Mouse (Mus musculus): ENCODE data around the gene 1110059E24Rik. TPM values are rescaled to one million over a fixed set of nuclear protein-coding genes. Genes with fewer than 3 reads are reported as not detected.
A peak's percentile ranks its signal among the peaks of the same experiment; 100 is the strongest.

1110059E24Rik gene
- polyA plus RNA-seq, 1 experiment, result 17.4 TPM

DNA sequence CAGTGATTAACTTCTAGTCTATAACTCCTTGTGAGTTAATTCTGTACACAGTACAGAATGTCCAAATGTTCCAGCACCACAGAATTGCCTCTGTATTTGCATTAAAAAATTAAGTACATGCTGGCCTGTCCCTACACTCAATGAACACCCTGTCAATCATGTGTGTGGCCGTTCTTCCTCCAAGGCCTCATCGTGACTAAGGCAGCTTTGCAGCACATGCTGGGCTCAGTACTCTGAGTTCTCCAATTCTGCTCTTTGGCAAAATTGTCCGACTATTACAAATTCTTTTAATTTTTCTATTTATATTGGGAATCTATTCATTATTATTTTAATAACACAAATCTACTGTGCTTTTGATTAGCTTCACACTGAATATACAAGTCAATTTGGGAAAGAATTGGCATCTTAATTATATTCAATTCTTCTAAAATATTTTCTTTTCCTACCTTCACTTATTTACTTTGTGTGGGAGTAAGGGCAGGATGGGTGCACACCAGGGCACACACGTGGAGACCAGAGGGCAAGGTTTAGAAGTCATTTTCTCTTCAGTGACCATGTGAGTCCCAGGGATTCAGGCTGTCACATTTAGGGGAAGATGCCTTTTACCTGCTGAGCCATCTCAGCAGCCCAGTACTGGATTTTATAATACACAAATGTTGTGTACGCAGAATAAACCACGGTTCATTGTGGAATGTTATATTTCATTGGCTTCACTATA, 26.3 kb downstream of the 1110059E24Rik start:
- 0 out of 2 replicates have a peak, but pooled peaks cover 5% of the 10 kb centered on the region for H3K4me1 ChIP-seq (ENCODE audit: control insufficient read depth, insufficient read depth, low read length)
- H3K27ac ChIP-seq (ENCODE audit: insufficient read depth, low read depth, low read length), result no peak overlapping the region
- no peak overlapping the region for H3K4me3 ChIP-seq (ENCODE audit: insufficient read depth, low read length)
- TF ChIP-seq CTCF (IDR thresholded peaks at IDR 0.05; ENCODE audit: low read depth, low read length) (no peak), POLR2A (IDR thresholded peaks at IDR 0.05; ENCODE audit: borderline replicate concordance, low read depth, low read length) (no peak)

DNA sequence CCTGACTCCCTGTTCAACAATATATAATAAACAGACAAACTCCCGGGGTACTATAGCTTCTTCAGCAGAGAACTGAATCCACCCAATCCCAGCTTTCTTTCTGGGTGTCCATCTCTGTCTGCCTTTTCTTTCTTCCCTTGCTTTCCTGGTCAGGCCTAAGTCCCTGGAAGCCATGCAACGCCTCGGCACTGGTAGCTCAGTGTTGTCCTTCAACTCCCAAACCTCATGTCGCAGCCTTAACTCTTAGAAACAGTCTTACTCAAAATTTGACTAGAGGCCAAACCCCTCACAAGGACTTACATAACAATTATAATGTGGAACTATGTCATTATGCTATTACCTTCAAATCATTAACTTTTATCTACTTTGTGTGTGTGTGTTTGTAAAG, 28.6 kb downstream of the 1110059E24Rik start:
- TF ChIP-seq POLR2A (IDR thresholded peaks at IDR 0.05; ENCODE audit: borderline replicate concordance, low read depth, low read length) (no peak), CTCF (IDR thresholded peaks at IDR 0.05; ENCODE audit: low read depth, low read length) (no peak)
- Histone ChIP-seq H3K4me1 (ENCODE audit: control insufficient read depth, insufficient read depth, low read length) (0 out of 2 replicates have a peak, but pooled peaks cover 5% of the 10 kb centered on the region), H3K27ac (ENCODE audit: insufficient read depth, low read depth, low read length) (no peak overlapping the region), H3K4me3 (ENCODE audit: insufficient read depth, low read length) (no peak overlapping the region)

DNA sequence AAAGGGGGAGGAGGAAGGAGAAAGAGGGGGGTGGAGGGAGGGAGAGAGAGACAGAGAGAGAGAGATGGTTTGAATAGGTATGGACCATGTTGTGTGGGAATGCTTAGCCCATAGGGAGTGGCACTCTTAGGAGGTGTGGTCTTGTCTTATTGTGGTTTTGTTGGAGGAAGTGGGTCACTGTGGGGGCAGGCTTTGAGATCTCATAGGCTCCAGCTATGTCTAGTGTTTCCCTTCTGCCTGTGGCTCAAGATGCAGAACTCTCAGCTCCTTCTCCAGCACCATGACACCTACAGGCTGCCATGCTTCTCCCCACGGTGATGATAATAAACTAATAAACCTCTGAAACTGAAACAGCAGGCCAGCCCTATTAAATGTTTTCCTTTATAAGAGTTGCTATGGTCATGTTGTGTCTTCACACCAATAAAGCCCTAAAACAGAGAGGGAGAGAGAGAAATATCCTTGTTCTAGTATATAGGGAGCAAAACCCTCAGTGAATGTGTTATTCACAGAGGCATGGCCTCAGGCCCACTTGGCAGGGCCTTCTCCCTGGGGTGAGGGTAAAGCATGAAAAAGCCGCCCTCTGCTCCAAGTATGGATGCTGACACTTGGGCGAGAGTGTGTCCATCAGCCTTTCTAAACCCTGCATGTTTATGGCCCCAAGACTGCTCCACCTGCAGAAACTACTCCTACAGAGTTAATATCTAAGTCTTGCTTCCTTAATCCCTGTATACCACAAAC, 29.2 kb downstream of the 1110059E24Rik start:
- no peak for TF ChIP-seq POLR2A (IDR thresholded peaks at IDR 0.05; ENCODE audit: borderline replicate concordance, low read depth, low read length)
- no peak for TF ChIP-seq CTCF (IDR thresholded peaks at IDR 0.05; ENCODE audit: low read depth, low read length)
- H3K4me3 ChIP-seq (ENCODE audit: insufficient read depth, low read length), result no peak overlapping the region
- no peak overlapping the region for H3K27ac ChIP-seq (ENCODE audit: insufficient read depth, low read depth, low read length)
- H3K4me1 ChIP-seq (ENCODE audit: control insufficient read depth, insufficient read depth, low read length), result 0 out of 2 replicates have a peak, but pooled peaks cover 5% of the 10 kb centered on the region

DNA sequence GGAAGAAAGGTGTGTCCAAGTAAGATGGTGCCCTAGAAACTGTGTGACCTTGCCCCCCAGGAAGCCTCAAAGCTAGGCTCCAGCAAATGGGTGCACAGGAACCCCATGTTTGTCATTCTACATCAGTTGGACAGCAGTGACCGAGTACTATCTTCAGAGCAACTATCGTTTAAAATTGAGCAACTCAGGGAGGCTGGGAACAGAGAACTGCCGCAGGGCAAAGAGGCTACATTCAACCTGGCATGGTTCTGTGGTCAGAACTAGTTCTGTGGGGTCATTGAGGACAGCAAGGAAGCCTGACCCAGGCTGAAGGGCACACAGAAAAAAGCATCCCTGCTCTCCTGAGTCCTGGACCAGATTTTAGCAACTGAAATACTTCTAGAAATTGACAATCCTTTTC, 37.0 kb downstream of the 1110059E24Rik start:
- H3K4me3 ChIP-seq (ENCODE audit: insufficient read depth, low read length), result no peak overlapping the region
- TF ChIP-seq POLR2A (IDR thresholded peaks at IDR 0.05; ENCODE audit: borderline replicate concordance, low read depth, low read length) (no peak), CTCF (IDR thresholded peaks at IDR 0.05; ENCODE audit: low read depth, low read length) (no peak)
- H3K4me1 ChIP-seq (ENCODE audit: control insufficient read depth, insufficient read depth, low read length), result peaks cover 5% of the 10 kb centered on the region
- H3K27ac ChIP-seq (ENCODE audit: insufficient read depth, low read depth, low read length), result no peak overlapping the region

DNA sequence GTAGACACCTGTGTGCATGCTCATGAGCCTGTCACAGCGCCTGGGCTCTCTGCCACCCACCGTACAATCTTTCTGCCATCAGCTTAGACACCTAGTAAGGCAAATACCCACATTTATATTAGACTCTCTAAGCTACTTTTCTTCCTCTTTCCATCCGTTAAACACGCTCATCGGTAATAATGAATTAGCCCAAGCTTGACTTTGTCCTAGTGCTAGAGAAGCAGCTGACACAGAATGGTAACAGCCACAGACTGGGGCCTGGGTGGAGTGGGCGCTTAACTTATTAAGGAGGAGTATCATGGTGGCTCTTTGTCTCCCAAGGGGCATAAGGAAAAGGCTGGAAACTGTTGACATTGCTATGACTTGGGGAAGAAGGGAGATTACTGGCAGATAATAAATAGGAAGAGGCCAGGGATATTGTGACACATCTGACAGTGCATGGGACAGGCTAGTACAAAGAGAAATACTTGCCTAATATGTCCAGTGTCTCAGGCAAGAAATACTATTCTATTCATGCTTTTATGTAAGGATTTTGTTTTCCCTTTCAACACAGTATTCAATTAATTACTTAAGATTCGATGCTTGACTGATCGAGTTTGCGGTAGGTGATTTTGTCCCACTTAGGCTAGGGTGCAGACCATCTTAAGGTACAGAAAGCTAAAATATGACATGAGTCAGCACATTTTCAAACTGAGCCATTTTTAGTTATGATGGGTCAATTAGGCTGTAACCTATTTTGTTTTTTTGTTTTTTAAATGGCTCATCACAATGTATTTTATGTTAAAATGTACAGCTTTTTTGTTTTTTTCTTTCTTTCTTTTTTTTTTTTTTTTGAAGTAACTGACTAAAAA, 40.8 kb downstream of the 1110059E24Rik start:
- Histone ChIP-seq H3K4me1 (ENCODE audit: control insufficient read depth, insufficient read depth, low read length) (peaks cover 5% of the 10 kb centered on the region), H3K4me3 (ENCODE audit: insufficient read depth, low read length) (no peak overlapping the region), H3K27ac (ENCODE audit: insufficient read depth, low read depth, low read length) (no peak overlapping the region)
- TF ChIP-seq POLR2A (IDR thresholded peaks at IDR 0.05; ENCODE audit: borderline replicate concordance, low read depth, low read length) (no peak), CTCF (IDR thresholded peaks at IDR 0.05; ENCODE audit: low read depth, low read length) (no peak)

DNA sequence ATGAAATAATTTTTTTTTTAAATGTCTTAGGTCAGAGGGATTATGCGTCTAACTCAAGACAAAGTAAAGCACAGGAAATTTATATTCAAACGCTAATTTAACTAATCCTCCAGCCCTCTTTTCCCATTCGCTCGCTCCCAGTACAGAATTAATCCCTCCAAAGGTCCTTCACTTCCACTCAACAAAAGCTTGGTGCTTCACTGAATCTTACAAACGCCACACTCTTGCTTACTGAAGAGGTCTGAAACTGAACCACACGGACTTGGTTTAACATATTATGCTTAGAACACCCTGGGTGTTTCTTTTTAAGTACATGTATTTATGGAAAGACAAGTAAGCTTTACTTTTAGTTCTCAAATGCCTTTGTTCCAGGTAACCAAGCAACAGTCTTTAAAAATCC, 41.5 kb downstream of the 1110059E24Rik start:
- Histone ChIP-seq H3K4me1 (ENCODE audit: control insufficient read depth, insufficient read depth, low read length) (peaks cover 5% of the 10 kb centered on the region), H3K27ac (ENCODE audit: insufficient read depth, low read depth, low read length) (no peak overlapping the region), H3K4me3 (ENCODE audit: insufficient read depth, low read length) (no peak overlapping the region)
- TF ChIP-seq POLR2A (IDR thresholded peaks at IDR 0.05; ENCODE audit: borderline replicate concordance, low read depth, low read length) (no peak), CTCF (IDR thresholded peaks at IDR 0.05; ENCODE audit: low read depth, low read length) (no peak)

DNA sequence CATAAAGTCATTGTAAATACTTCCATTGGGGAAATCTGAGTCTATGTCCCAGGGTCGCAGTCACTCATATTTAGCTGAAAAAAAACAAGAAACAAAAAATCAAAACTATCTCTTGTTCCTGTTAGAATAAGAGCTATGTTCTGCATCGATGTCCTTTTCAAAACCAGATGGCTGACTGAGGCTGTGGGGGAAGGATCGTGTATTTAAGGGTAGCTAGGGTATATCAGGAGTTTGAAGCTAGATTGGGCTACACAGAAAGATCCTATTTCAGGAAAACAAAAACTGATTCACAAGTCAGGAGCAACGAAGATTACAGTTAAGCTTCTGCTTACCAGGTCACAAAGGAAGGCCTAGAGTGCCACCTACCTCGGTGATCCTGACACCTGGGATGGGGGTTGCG, 42.5 kb downstream of the 1110059E24Rik start:
- Histone ChIP-seq H3K4me3 (ENCODE audit: insufficient read depth, low read length) (no peak overlapping the region), H3K4me1 (ENCODE audit: control insufficient read depth, insufficient read depth, low read length) (peaks cover 7% of the 10 kb centered on the region), H3K27ac (ENCODE audit: insufficient read depth, low read depth, low read length) (no peak overlapping the region)
- TF ChIP-seq CTCF (IDR thresholded peaks at IDR 0.05; ENCODE audit: low read depth, low read length) (no peak), POLR2A (IDR thresholded peaks at IDR 0.05; ENCODE audit: borderline replicate concordance, low read depth, low read length) (no peak)

DNA sequence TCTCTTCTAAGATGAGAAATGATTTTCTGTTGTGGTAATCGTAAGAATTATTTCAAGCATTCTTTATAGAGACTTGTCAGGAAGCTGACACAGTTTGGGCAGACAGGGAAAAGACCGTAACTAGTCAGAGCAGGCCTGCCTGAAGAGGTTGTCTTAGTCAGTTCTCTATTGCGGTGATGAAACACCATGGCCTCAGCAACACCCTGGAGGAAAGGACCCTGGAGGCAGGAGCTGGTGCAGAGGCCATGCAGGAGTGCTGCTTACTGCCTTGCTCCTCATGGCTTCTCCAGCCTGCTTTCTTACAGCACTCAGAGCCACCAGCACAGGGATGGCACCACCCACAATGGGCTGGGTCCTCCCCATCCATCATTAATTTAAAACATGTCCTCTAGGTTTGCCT, 47.5 kb downstream of the 1110059E24Rik start:
- TF ChIP-seq CTCF (IDR thresholded peaks at IDR 0.05; ENCODE audit: low read depth, low read length) (peak; percentile 4; the same call in 1 of the 2 replicates), POLR2A (IDR thresholded peaks at IDR 0.05; ENCODE audit: borderline replicate concordance, low read depth, low read length) (no peak)
- H3K4me1 ChIP-seq (ENCODE audit: control insufficient read depth, insufficient read depth, low read length), result peaks cover 18% of the 10 kb centered on the region
- no peak overlapping the region for H3K27ac ChIP-seq (ENCODE audit: insufficient read depth, low read depth, low read length)
- H3K4me3 ChIP-seq (ENCODE audit: insufficient read depth, low read length), result no peak overlapping the region

DNA sequence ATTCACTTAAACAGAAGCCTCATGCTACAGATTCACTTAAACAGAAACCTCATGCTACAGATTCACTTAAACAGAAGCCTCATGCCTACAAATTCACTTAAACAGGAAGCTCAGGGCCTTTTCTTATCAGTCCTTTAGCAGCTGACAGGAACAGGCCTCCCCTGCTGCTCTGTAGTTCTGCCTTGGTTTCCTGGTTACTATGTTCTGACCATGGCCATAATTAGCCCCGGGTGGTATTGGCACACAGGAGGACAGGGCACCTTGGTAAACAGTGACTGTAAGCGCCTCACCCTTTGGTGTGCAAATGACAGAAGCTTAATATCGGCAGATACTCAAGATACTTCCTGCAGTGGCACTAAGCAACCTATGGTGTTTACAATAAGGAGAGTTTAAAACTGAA, 48.9 kb downstream of the 1110059E24Rik start:
- Histone ChIP-seq H3K27ac (ENCODE audit: insufficient read depth, low read depth, low read length) (peak overlapping the region; percentile 62), H3K4me1 (ENCODE audit: control insufficient read depth, insufficient read depth, low read length) (peaks cover 26% of the 10 kb centered on the region), H3K4me3 (ENCODE audit: insufficient read depth, low read length) (no peak overlapping the region)
- no peak for TF ChIP-seq CTCF (IDR thresholded peaks at IDR 0.05; ENCODE audit: low read depth, low read length)
- TF ChIP-seq POLR2A (IDR thresholded peaks at IDR 0.05; ENCODE audit: borderline replicate concordance, low read depth, low read length), result no peak

All from bone marrow macrophage, adult 2 months (primary cell).